19 mouse cellular contexts compared by ENCODE assay signal in the genomic region with DNA sequence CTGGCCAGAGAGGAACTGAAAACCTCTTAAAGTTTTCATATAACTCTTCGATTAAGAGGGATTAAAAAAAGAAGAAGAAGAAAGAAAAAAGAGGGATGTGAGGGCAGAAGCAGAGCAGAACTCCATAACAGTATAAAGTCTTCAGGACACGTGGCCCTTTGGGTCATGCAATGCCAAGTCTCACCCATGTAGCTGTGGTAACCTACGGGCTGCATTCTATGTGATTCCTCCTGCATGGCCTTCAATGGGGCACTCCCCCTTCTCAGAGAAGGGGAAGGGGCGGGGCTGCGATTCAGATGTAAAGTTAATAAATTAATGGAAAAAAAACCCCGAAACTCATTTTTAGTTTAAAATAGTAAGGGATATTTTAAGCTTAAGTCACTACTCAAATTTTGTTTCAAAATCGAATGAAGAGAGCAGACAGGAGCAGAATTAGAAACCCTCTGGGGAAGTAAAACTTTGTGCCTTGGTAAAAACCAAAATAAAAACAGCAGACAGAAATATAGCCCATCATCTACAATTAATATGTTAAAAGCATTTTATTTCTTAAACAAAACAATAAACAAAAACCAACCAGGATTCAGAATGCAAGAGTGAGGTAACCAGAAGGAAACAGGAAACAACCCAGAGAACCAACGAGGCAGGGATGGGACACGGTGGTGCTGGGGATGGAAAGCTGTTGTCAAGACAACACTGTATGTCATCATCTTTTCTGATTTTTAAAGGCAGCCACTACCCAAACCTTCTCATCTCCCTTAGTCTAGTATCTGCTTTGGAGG. TPM values are rescaled to one million over a fixed set of nuclear protein-coding genes. Genes with fewer than 3 reads are reported as not detected.
DNase-seq lines count a peak whose midpoint lies in the region; ATAC-seq and TF ChIP-seq lines count a peak whose summit lies in the region.
"Had no signal": no experiment of that assay in that cellular context is flagged by ENCODE, and none has a peak within 500 bp of the region (broad histone marks: within the 10 kb centered on the region; RNA-seq: fewer than 3 reads in every experiment).

No protein-coding gene starts in this region.

- peaks cover 25% of the 10 kb centered on the region for H3K36me3 ChIP-seq in heart, embryonic 14.5 days (ENCODE audit: control insufficient read depth, insufficient read depth, low read length)
- H3K36me3 ChIP-seq in spleen, adult 2 months (ENCODE audit: control insufficient read depth, insufficient read depth, low read length), result no peaks in the 10 kb centered on the region
- peaks cover 4% of the 10 kb centered on the region; the same call in 1 of the 2 replicates for H3K36me3 ChIP-seq in small intestine, adult 2 months (ENCODE audit: control insufficient read depth, insufficient read depth, low read length)

- DNase-seq in cerebellum, adult 2 months, result no peak
- no peak for DNase-seq in cerebellum, adult 9-11 months
- no peak for DNase-seq in heart, postnatal 25 days (ENCODE audit: low spot score)
- DNase-seq in spleen, adult 2 months (ENCODE audit: low read depth in 1 of 2, low spot score in 2 of 2), result peak in 1 of 2 experiments; percentile 57
- DNase-seq in spleen, adult 12 weeks (ENCODE audit: low spot score), result no peak
- DNase-seq in kidney, postnatal 4 days, result no peak
- DNase-seq: adrenal gland, postnatal 10 days; forebrain, postnatal 0 days; kidney, adult 2 months; kidney, postnatal 36 days; lung, adult 2 months; midbrain, embryonic 14.5 days had no signal

- H3K4me2 ChIP-seq in heart, embryonic 14.5 days (ENCODE audit: low read length), result no peak overlapping the region
- H3K4me2 ChIP-seq: liver, embryonic 11.5 days had no signal

- no peak for ATAC-seq in heart, embryonic 14.5 days (ENCODE audit: insufficient number of reproducible peaks, insufficient read depth, low FRiP score, low read depth)
- ATAC-seq: forebrain, postnatal 0 days had no signal

- H3K4me3 ChIP-seq in cerebellum, adult 2 months (replicated peaks; ENCODE audit: insufficient read depth, low read depth, low read length), result no peak overlapping the region
- H3K4me3 ChIP-seq in heart, embryonic 14.5 days (ENCODE audit: control insufficient read depth in 1 of 2, insufficient read depth in 1 of 2, low read depth in 1 of 2, low read length in 2 of 2), result no peak overlapping the region
- no peak overlapping the region for H3K4me3 ChIP-seq in spleen, adult 2 months (ENCODE audit: extremely low read depth, insufficient read depth, insufficient read length)
- no peak overlapping the region for H3K4me3 ChIP-seq in small intestine, adult 2 months (ENCODE audit: low read depth, low read length)
- H3K4me3 ChIP-seq: hindbrain, embryonic 10.5 days had no signal

- TF ChIP-seq CTCF in cerebellum, adult 2 months (IDR thresholded peaks at IDR 0.05; ENCODE audit: borderline replicate concordance, insufficient read depth, low read depth, low read length), result no peak
- TF ChIP-seq CTCF in spleen, adult 2 months (IDR thresholded peaks at IDR 0.05; ENCODE audit: extremely low read depth, insufficient read depth, insufficient read length, insufficient replicate concordance), result no peak
- no peak for TF ChIP-seq CTCF in small intestine, adult 2 months (IDR thresholded peaks at IDR 0.05; ENCODE audit: extremely low read depth, insufficient read length, insufficient replicate concordance, low read depth, low read length)

- H3K4me1 ChIP-seq in cerebellum, adult 2 months (ENCODE audit: control insufficient read depth, insufficient read depth, low read length), result peaks cover 12% of the 10 kb centered on the region
- H3K4me1 ChIP-seq in heart, embryonic 14.5 days (ENCODE audit: control insufficient read depth in 2 of 2, insufficient read depth in 2 of 2, low read length in 2 of 2), result peaks cover 12 to 18% of the 10 kb centered on the region in 2 experiments
- peaks cover 14% of the 10 kb centered on the region for H3K4me1 ChIP-seq in spleen, adult 2 months (ENCODE audit: control insufficient read depth, insufficient read depth, insufficient read length)
- no peaks in the 10 kb centered on the region for H3K4me1 ChIP-seq in small intestine, adult 2 months (ENCODE audit: control insufficient read depth, insufficient read depth, insufficient read length, low read length)
- H3K4me1 ChIP-seq: hindbrain, embryonic 10.5 days had no signal

- H3K9ac ChIP-seq in heart, embryonic 14.5 days (ENCODE audit: low read length), result no peak overlapping the region
- H3K9ac ChIP-seq: forebrain, postnatal 0 days had no signal

- no peaks in the 10 kb centered on the region for H3K9me3 ChIP-seq in heart, embryonic 14.5 days (ENCODE audit: control insufficient read depth, low read length)
- H3K9me3 ChIP-seq: hindbrain, embryonic 10.5 days had no signal

- 87% methylated on average over 9 of the region's 9 CpGs for whole genome bisulfite sequencing in cerebellum, adult 2 months
- WGBS in heart, embryonic 14.5 days, result 90% methylated on average over 9 of the region's 9 CpGs
- WGBS in spleen, adult 2 months, result 22% methylated on average over 9 of the region's 9 CpGs
- 78% methylated on average over 9 of the region's 9 CpGs for WGBS in small intestine, adult 2 months

- peak overlapping the region; percentile 87; the same call in 1 of the 2 replicates for H3K27ac ChIP-seq in cerebellum, adult 2 months (ENCODE audit: insufficient read depth, low read length)
- H3K27ac ChIP-seq in heart, embryonic 14.5 days (replicated peaks in 1 of 2; ENCODE audit: control insufficient read depth in 1 of 2, insufficient read depth in 1 of 2, low read depth in 2 of 2, low read length in 2 of 2), result peak overlapping the region; percentile 77; a peak in 1 of 4 replicates
- peak overlapping the region; percentile 39 for H3K27ac ChIP-seq in spleen, adult 2 months (ENCODE audit: insufficient read depth, low read length)
- H3K27ac ChIP-seq in small intestine, adult 2 months (ENCODE audit: insufficient read depth, low read depth, low read length), result peak overlapping the region; percentile 42
- H3K27ac ChIP-seq: hindbrain, embryonic 10.5 days; macrophage had no signal

- H3K27me3 ChIP-seq in cerebellum, adult 2 months (ENCODE audit: control insufficient read depth, insufficient read depth, low read length), result no peaks in the 10 kb centered on the region
- H3K27me3 ChIP-seq in heart, embryonic 14.5 days (ENCODE audit: control insufficient read depth, insufficient read depth, low read length), result no peaks in the 10 kb centered on the region
- H3K27me3 ChIP-seq in spleen, adult 2 months (ENCODE audit: control insufficient read depth, insufficient read depth, low read length), result no peaks in the 10 kb centered on the region
- H3K27me3 ChIP-seq in small intestine, adult 2 months (ENCODE audit: control insufficient read depth, insufficient read depth, low read length), result no peaks in the 10 kb centered on the region

- intact Hi-C loops in heart, postnatal 25 days (cut with DNase I), result no loop called here

- TF ChIP-seq POLR2A in cerebellum, adult 2 months (IDR thresholded peaks at IDR 0.05; ENCODE audit: borderline replicate concordance, insufficient read depth, low read length), result no peak
- TF ChIP-seq POLR2A in spleen, adult 2 months (IDR thresholded peaks at IDR 0.05; ENCODE audit: low read depth, low read length), result no peak; the same call in 1 of the 2 replicates
- TF ChIP-seq POLR2A in small intestine, adult 2 months (IDR thresholded peaks at IDR 0.05; ENCODE audit: low read depth, low read length), result no peak

RNA-seq across cellular contexts. Expression of gene Hacl1, which starts 55.3 kb away (rescaled TPM):
- polyA plus RNA-seq in cerebellum, adult 2 months (2012; rRNA removed), result 15.9 and 19.8 TPM in 2 replicates
- 12.1 and 14.3 TPM in 2 replicates for polyA plus RNA-seq in heart, embryonic 14.5 days (2014; fragmentation: Nextera tagmentation; extraction: Ambion mirVana)
- 10 to 100 TPM in 1 of 2 experiments, 1 to 10 TPM in 1; 5.7 to 13.6 TPM for total RNA-seq in heart, postnatal 25 days (2021)
- polyA plus RNA-seq in spleen, adult 2 months (2012; rRNA removed), result 4.5 and 6.1 TPM in 2 replicates
- polyA plus RNA-seq in small intestine, adult 2 months (2012; rRNA removed), result 1.7 and 4.3 TPM in 2 replicates

RNA-seq across cellular contexts. Expression of gene Btd, which starts 55.6 kb away (rescaled TPM):
- polyA plus RNA-seq in cerebellum, adult 2 months (2012; rRNA removed), result 19.9 and 20.5 TPM in 2 replicates
- polyA plus RNA-seq in heart, embryonic 14.5 days (2014; fragmentation: Nextera tagmentation; extraction: Ambion mirVana), result 20.6 and 22.3 TPM in 2 replicates
- 10 to 100 TPM in 1 of 2 experiments, 1 to 10 TPM in 1; 9.1 to 10.4 TPM for total RNA-seq in heart, postnatal 25 days (2021)
- 16.8 and 19.0 TPM in 2 replicates for polyA plus RNA-seq in spleen, adult 2 months (2012; rRNA removed)
- 10.8 and 26.5 TPM in 2 replicates for polyA plus RNA-seq in small intestine, adult 2 months (2012; rRNA removed)

RNA-seq across cellular contexts. Expression of gene Gm49387, which starts 55.7 kb away (rescaled TPM):
- polyA plus RNA-seq in cerebellum, adult 2 months (2012; rRNA removed), result not detected in 2 replicates
- polyA plus RNA-seq in heart, embryonic 14.5 days (2014; fragmentation: Nextera tagmentation; extraction: Ambion mirVana), result 1.2 and 1.8 TPM in 2 replicates
- total RNA-seq in heart, postnatal 25 days (2021), result 1 to 10 TPM in 1 of 2 experiments, under 1 TPM in 1; 0.47 to 1.5 TPM
- polyA plus RNA-seq in spleen, adult 2 months (2012; rRNA removed), result 0.32 TPM in 1 of 2 replicates, not detected in the other
- polyA plus RNA-seq in small intestine, adult 2 months (2012; rRNA removed), result not detected in 2 replicates
- total RNA-seq: forebrain, postnatal 0 days; gastrocnemius, adult 8-10 months; layer of hippocampus, postnatal 25 days had no signal
- polyA plus RNA-seq: kidney, adult 2 months; lung, adult 2 months; macrophage; midbrain, embryonic 14.5 days had no signal
